Mouse (Mus musculus): Measurements from ENCODE around the gene Ptprt. TPM values are rescaled to one million over a fixed set of nuclear protein-coding genes. Genes with fewer than 3 reads are reported as not detected.
"Not testable (repeated sequence)": the region's sequence is repeated elsewhere in the genome, so short reads cannot be mapped to it uniquely, and the experiment has no call there.

Gene Ptprt
- total and polyA plus RNA-seq, 2 experiments from 2014 or later, result 15.7 to 68.3 TPM

DNA sequence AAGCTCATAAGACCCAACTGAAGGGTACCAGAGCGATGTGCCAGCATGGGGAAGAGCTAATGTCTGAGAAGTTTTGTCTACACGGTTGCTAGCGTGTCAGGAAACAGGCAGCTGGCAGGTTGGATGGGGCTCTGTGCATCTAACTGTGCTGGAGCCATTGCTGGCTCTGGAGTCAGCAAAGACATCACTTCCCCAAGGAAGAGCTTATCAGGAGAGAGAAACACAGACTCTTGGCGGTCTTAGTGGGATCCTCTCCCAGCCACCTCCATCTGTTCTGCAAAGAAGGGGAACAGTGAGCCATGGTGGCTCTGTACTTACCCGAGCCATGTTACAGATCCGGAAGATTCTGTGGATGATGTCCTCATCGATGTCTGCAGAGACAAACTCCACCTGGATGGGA lies 1126.8 kb downstream of the Ptprt start:
- H3K36me3 ChIP-seq (ENCODE audit: insufficient read depth, low read length), result no peaks in the 10 kb centered on the region
- WGBS, result 84% methylated on average over 7 of the region's 7 CpGs
- no peak overlapping the region for H3K27ac ChIP-seq
- H3K4me3 ChIP-seq (ENCODE audit: low read length), result no peak overlapping the region
- DNase-seq (ENCODE audit: low spot score), result no peak
- no peak for ATAC-seq
- H3K9ac ChIP-seq (replicated peaks; ENCODE audit: low read length), result no peak overlapping the region
- H3K27me3 ChIP-seq (ENCODE audit: insufficient read depth, low read length), result no peaks in the 10 kb centered on the region
- no peaks in the 10 kb centered on the region for H3K9me3 ChIP-seq (ENCODE audit: low read length)
- H3K4me2 ChIP-seq (ENCODE audit: low read depth, low read length), result no peak overlapping the region
- no peaks in the 10 kb centered on the region for H3K4me1 ChIP-seq (ENCODE audit: insufficient read depth, low read length)
- no peak for TF ChIP-seq CTCF (IDR thresholded peaks at IDR 0.05; ENCODE audit: low read depth)

DNA sequence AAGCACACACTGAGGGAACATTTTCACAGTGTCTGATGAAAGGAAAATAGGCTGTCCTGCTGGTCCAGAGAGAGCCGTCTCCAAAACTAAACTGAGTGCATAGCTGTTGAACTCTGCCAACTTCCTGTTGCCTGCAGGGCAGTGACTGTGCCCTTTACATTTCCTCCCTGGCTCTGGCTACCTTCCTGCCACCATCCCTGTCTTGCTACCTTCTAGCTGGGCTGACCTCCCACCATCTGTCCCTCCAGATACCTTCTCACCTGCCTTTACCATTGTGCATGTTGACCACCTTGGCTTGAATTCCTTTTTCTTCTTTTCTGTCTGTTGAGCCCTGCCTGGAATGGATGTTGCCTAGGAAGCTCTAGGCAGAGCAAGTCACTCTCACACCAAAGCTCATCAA lies 1133.8 kb downstream of the Ptprt start:
- Histone ChIP-seq H3K27me3 (ENCODE audit: insufficient read depth, low read length) (no peaks in the 10 kb centered on the region), H3K4me2 (ENCODE audit: low read depth, low read length) (no peak overlapping the region), H3K4me1 (ENCODE audit: insufficient read depth, low read length) (no peaks in the 10 kb centered on the region), H3K4me3 (ENCODE audit: low read length) (no peak overlapping the region), H3K36me3 (ENCODE audit: insufficient read depth, low read length) (no peaks in the 10 kb centered on the region), H3K27ac (no peak overlapping the region), H3K9me3 (ENCODE audit: low read length) (no peaks in the 10 kb centered on the region), H3K9ac (replicated peaks; ENCODE audit: low read length) (no peak overlapping the region)
- ATAC-seq, result no peak
- no peak for TF ChIP-seq CTCF (IDR thresholded peaks at IDR 0.05; ENCODE audit: low read depth)
- whole genome bisulfite sequencing, result 72% methylated on average over 1 of the region's 1 CpGs
- DNase-seq (ENCODE audit: low spot score), result no peak

DNA sequence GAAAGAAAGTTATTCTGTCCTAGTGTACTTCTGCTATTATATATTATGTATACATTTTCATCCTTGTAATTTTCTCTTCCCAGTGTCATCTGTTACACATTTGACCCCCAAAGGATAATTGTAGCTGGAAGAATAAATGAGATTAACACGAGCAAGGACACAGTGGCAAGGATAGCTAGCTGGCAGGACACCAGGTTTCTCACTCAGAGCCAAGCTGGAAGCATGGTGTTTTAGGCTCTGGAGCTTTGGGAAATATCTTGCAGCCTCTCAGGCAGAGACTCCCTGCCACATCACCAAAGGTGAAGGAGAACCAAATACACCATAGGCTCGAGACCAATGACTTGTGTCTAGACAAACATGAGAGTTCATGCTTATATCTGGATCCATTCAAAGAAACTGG lies 1141.3 kb downstream of the Ptprt start:
- Histone ChIP-seq H3K4me3 (ENCODE audit: low read length) (no peak overlapping the region), H3K27ac (no peak overlapping the region), H3K9ac (replicated peaks; ENCODE audit: low read length) (no peak overlapping the region), H3K4me1 (ENCODE audit: insufficient read depth, low read length) (no peaks in the 10 kb centered on the region), H3K36me3 (ENCODE audit: insufficient read depth, low read length) (no peaks in the 10 kb centered on the region), H3K9me3 (ENCODE audit: low read length) (no peaks in the 10 kb centered on the region), H3K4me2 (ENCODE audit: low read depth, low read length) (no peak overlapping the region), H3K27me3 (ENCODE audit: insufficient read depth, low read length) (no peaks in the 10 kb centered on the region)
- no peak for TF ChIP-seq CTCF (IDR thresholded peaks at IDR 0.05; ENCODE audit: low read depth)
- 58% methylated on average over 2 of the region's 2 CpGs for WGBS
- DNase-seq (ENCODE audit: low spot score) (no peak), ATAC-seq (no peak)

DNA sequence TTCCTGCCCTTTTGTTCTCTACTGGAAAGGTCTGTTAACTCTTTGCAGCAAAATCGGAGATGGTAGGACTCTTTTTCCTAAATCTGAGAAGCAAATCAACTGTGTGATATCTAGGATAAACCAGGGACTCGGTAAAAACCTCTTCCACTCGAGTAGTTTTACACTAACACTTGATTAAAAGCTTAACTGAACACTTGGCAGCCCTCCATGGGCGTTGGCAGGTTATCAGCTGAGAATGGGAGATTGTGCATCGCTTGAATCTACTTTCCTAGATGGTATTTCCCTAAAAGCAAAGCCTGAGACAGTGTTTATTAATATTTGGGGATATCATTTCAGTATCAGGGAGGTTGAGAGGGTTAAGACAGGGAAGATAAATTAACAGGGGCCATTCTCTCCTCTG lies 1144.0 kb downstream of the Ptprt start:
- 36% methylated on average over 5 of the region's 5 CpGs for WGBS
- no peaks in the 10 kb centered on the region for H3K9me3 ChIP-seq (ENCODE audit: low read length)
- H3K4me2 ChIP-seq (ENCODE audit: low read depth, low read length), result no peak overlapping the region
- H3K4me1 ChIP-seq (ENCODE audit: insufficient read depth, low read length), result no peaks in the 10 kb centered on the region
- no peak for ATAC-seq
- no peak overlapping the region for H3K9ac ChIP-seq (replicated peaks; ENCODE audit: low read length)
- H3K27ac ChIP-seq, result no peak overlapping the region
- DNase-seq (ENCODE audit: low spot score), result peak; percentile 78
- H3K27me3 ChIP-seq (ENCODE audit: insufficient read depth, low read length), result no peaks in the 10 kb centered on the region
- H3K36me3 ChIP-seq (ENCODE audit: insufficient read depth, low read length), result no peaks in the 10 kb centered on the region
- no peak for TF ChIP-seq CTCF (IDR thresholded peaks at IDR 0.05; ENCODE audit: low read depth)
- no peak overlapping the region for H3K4me3 ChIP-seq (ENCODE audit: low read length)

DNA sequence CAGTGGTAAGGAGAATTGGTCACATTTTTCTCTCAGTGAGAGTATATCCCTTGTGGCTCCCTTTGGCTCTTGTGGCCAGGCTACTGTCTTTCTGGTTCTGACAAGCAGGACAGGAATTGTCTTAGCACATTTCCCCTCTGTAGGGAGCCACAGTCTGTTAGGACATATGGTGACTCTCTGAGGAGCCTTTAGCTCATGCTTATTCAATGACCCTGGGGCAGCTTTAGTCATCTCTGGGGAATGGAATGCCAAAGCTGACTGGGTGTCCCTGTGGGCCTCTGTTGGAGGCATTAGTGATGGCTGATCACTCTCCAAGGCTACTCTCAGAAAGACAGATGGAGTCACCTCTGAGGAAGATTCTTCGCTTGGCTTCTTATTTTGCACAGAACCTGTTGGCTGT lies 1147.7 kb downstream of the Ptprt start:
- DNase-seq (ENCODE audit: low spot score), result peak; percentile 37
- H3K9me3 ChIP-seq (ENCODE audit: low read length), result no peaks in the 10 kb centered on the region
- H3K4me1 ChIP-seq (ENCODE audit: insufficient read depth, low read length), result peaks cover 7% of the 10 kb centered on the region; the same call in 1 of the 2 replicates
- H3K4me3 ChIP-seq (ENCODE audit: low read length), result no peak overlapping the region
- no peaks in the 10 kb centered on the region for H3K36me3 ChIP-seq (ENCODE audit: insufficient read depth, low read length)
- TF ChIP-seq CTCF (IDR thresholded peaks at IDR 0.05; ENCODE audit: low read depth), result no peak
- ATAC-seq, result no peak
- no peaks in the 10 kb centered on the region for H3K27me3 ChIP-seq (ENCODE audit: insufficient read depth, low read length)
- H3K9ac ChIP-seq (replicated peaks; ENCODE audit: low read length), result no peak overlapping the region
- no peak overlapping the region for H3K4me2 ChIP-seq (ENCODE audit: low read depth, low read length)
- 67% methylated on average over 1 of the region's 1 CpGs for WGBS
- no peak overlapping the region for H3K27ac ChIP-seq

DNA sequence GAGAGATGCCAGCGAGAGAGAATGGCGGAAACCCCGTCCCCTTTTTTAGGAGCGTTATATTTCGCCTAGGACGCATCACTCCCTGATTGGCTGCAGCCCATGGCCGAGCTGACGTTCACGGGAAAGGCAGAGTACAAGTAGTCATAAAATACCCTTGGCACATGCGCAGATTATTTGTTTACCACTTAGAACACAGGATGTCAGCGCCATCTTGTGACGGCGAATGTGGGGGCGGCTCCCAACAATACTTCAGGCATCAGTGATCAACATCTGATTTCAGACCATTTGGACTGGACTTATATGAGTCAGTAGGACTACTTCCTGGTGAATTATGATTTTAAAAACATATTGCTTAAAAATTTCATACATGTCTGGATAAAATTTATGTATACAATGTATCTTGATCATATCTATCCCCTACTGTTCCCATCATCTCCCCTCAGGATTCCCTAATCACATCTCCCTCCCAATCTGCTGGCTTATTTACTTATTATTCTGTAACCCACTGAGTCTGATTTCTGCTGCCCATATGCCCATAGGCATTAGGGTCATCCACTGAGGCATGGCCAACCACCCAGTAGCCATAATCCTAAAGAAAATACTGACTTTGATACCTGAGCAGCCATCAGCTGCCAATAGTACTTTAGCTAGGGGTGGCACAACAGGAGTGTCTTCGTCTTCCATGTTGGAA lies 1148.9 kb downstream of the Ptprt start:
- H3K27me3 ChIP-seq (ENCODE audit: insufficient read depth, low read length); H3K4me3 ChIP-seq (ENCODE audit: low read length); H3K9ac ChIP-seq (replicated peaks; ENCODE audit: low read length); H3K9me3 ChIP-seq (ENCODE audit: low read length); H3K4me1 ChIP-seq (ENCODE audit: insufficient read depth, low read length); H3K36me3 ChIP-seq (ENCODE audit: insufficient read depth, low read length): not testable (repeated sequence)
- 30% methylated on average over 5 of the region's 15 CpGs for WGBS
- H3K27ac ChIP-seq, result peak overlapping the region; percentile 54
- ATAC-seq (peak; percentile 68), DNase-seq (ENCODE audit: low spot score) (peak; percentile 62)
- peak; percentile 44 for TF ChIP-seq CTCF (IDR thresholded peaks at IDR 0.05; ENCODE audit: low read depth)
- 0 out of 2 replicates have a peak overlapping the region, but pooled peaks have one; percentile 13 for H3K4me2 ChIP-seq (ENCODE audit: low read depth, low read length)

DNA sequence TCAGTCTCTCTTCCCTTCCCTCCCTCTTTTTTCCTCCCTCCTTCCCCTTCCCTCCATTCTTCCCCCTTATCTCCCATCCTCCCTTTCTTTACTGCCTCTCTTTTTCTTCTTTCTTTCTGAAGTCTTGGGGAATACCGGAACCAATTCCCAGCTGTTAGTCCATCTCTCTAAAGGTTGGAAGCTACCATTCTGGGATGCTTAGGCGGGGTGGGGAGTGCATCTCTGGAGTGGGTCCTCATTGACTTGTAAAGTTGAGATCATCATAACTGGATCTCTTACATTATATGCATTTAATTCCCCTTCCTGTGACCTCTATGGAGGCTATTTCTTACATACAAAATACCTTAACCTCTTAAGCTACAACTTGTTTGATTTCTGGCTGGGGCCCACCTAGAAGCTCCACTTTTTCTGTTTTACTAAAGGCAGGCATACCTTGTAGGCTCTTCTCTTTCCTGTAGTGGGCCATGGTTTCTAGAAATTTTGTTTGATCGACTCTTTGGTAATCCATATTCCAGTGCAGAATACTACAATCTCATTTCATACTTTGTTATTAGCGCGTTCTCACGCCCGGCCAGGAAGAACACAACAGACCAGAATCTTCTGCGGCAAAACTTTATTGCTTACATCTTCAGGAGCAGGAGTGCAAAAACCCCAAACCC lies 1149.7 kb downstream of the Ptprt start:
- Histone ChIP-seq H3K36me3 (ENCODE audit: insufficient read depth, low read length) (no peaks in the 10 kb centered on the region), H3K27me3 (ENCODE audit: insufficient read depth, low read length) (no peaks in the 10 kb centered on the region), H3K4me2 (ENCODE audit: low read depth, low read length) (peak overlapping the region; percentile 68), H3K9me3 (ENCODE audit: low read length) (no peaks in the 10 kb centered on the region), H3K4me3 (ENCODE audit: low read length) (peak overlapping the region; percentile 40), H3K9ac (replicated peaks; ENCODE audit: low read length) (peak overlapping the region; percentile 13; the same call in 1 of the 2 replicates), H3K27ac (no peak overlapping the region), H3K4me1 (ENCODE audit: insufficient read depth, low read length) (peaks cover 7% of the 10 kb centered on the region; the same call in 1 of the 2 replicates)
- WGBS, result 12% methylated on average over 8 of the region's 8 CpGs
- TF ChIP-seq CTCF (IDR thresholded peaks at IDR 0.05; ENCODE audit: low read depth), result no peak
- no peak for DNase-seq (ENCODE audit: low spot score)
- no peak for ATAC-seq
